Comparison of ENCODE assay signal across 8 mouse cellular contexts in genomic region chr3:158032106-158032505, GRCm38 (mm10). TPM values are rescaled to one million over a fixed set of nuclear protein-coding genes. Genes with fewer than 3 reads are reported as not detected.
DNase-seq lines count a peak whose midpoint lies in the region; ATAC-seq and TF ChIP-seq lines count a peak whose summit lies in the region.

No protein-coding gene starts in this region.

- DNase-seq in kidney, adult 2 months: no peak
- DNase-seq in kidney, postnatal 14 days: no peak
- DNase-seq in MN1 (ENCODE audit: low spot score): peak; percentile 9
- DNase-seq in spleen, postnatal 10 days (ENCODE audit: low spot score in 2 of 2): no peak
- DNase-seq in gastrocnemius, adult 18-20 months (ENCODE audit: low spot score): no peak
- DNase-seq in left cerebral cortex, adult 8-10 months (ENCODE audit: low spot score in 2 of 2): no peak

- H3K9ac ChIP-seq in hindbrain, embryonic 12.5 days: peak overlapping the region; percentile 96
- H3K9ac ChIP-seq in midbrain, embryonic 13.5 days (replicated peaks): peak overlapping the region; percentile 96

- peak overlapping the region; percentile 99; the same call in 1 of the 2 replicates for H3K4me3 ChIP-seq in kidney, adult 2 months (ENCODE audit: insufficient read depth, low read depth, low read length)
- H3K4me3 ChIP-seq in hindbrain, embryonic 12.5 days: peak overlapping the region; percentile 76
- H3K4me3 ChIP-seq in midbrain, embryonic 13.5 days (replicated peaks): peak overlapping the region; percentile 70

- H3K9me3 ChIP-seq in hindbrain, embryonic 12.5 days (replicated peaks): no peaks in the 10 kb centered on the region
- no peaks in the 10 kb centered on the region for H3K9me3 ChIP-seq in midbrain, embryonic 13.5 days

- H3K4me1 ChIP-seq in kidney, adult 2 months (ENCODE audit: control insufficient read depth, insufficient read depth, low read length): peaks cover 6% of the 10 kb centered on the region
- H3K4me1 ChIP-seq in hindbrain, embryonic 12.5 days: peaks cover 17% of the 10 kb centered on the region
- H3K4me1 ChIP-seq in midbrain, embryonic 13.5 days (replicated peaks): peaks cover 34% of the 10 kb centered on the region

- no peaks in the 10 kb centered on the region for H3K27me3 ChIP-seq in kidney, adult 2 months (replicated peaks; ENCODE audit: control insufficient read depth, insufficient read depth, low read length)
- H3K27me3 ChIP-seq in hindbrain, embryonic 12.5 days: no peaks in the 10 kb centered on the region
- no peaks in the 10 kb centered on the region for H3K27me3 ChIP-seq in midbrain, embryonic 13.5 days

- H3K36me3 ChIP-seq in kidney, adult 2 months (ENCODE audit: control insufficient read depth, insufficient read depth, low read length): no peaks in the 10 kb centered on the region
- no peaks in the 10 kb centered on the region for H3K36me3 ChIP-seq in hindbrain, embryonic 12.5 days
- 0 out of 2 replicates have a peak, but pooled peaks cover 3% of the 10 kb centered on the region for H3K36me3 ChIP-seq in midbrain, embryonic 13.5 days

- no peak for TF ChIP-seq CTCF in kidney, adult 2 months (conservative IDR thresholded peaks at IDR 0.05; ENCODE audit: insufficient read depth, insufficient read length, low read depth, low read length)

- H3K4me2 ChIP-seq in hindbrain, embryonic 12.5 days (replicated peaks): peak overlapping the region; percentile 78
- H3K4me2 ChIP-seq in midbrain, embryonic 13.5 days (replicated peaks): peak overlapping the region; percentile 79

- TF ChIP-seq POLR2A in kidney, adult 2 months (IDR thresholded peaks at IDR 0.05; ENCODE audit: low read depth, low read length): no peak

- ATAC-seq in hindbrain, embryonic 12.5 days (ENCODE audit: low FRiP score): no peak
- ATAC-seq in midbrain, embryonic 13.5 days: no peak

- no peak overlapping the region for H3K27ac ChIP-seq in kidney, adult 2 months (ENCODE audit: insufficient read depth, low read depth, low read length)
- peak overlapping the region; percentile 95 for H3K27ac ChIP-seq in hindbrain, embryonic 12.5 days
- peak overlapping the region; percentile 97 for H3K27ac ChIP-seq in midbrain, embryonic 13.5 days

- under 1% methylated on average over 4 of the region's 4 CpGs for WGBS in kidney, adult 2 months
- 8% methylated on average over 4 of the region's 4 CpGs for WGBS in hindbrain, embryonic 12.5 days
- WGBS in midbrain, embryonic 13.5 days: 9% methylated on average over 4 of the region's 4 CpGs

RNA-seq across cellular contexts. Expression of gene Srsf11, which starts 4.3 kb away (rescaled TPM):
- 171 and 190 TPM in 2 replicates for polyA plus RNA-seq in kidney, adult 2 months (2012; rRNA removed)
- 339 and 346 TPM in 2 replicates for polyA plus RNA-seq in hindbrain, embryonic 12.5 days (2016; fragmentation: Nextera tagmentation; extraction: Ambion mirVana)
- 309 and 336 TPM in 2 replicates for polyA plus RNA-seq in midbrain, embryonic 13.5 days (2015; fragmentation: Nextera tagmentation; extraction: Ambion mirVana)
- total RNA-seq in gastrocnemius, adult 18-20 months (2021): 10 to 100 TPM; 34.1 to 41.4 TPM
- total RNA-seq in left cerebral cortex, adult 8-10 months (2022): 100 to 1,000 TPM; 132 to 164 (median 147) TPM

RNA-seq across cellular contexts. Expression of gene Lrrc40, which starts 4.4 kb away (rescaled TPM):
- polyA plus RNA-seq in kidney, adult 2 months (2012; rRNA removed): 6.6 and 7.0 TPM in 2 replicates
- 56.7 and 67.1 TPM in 2 replicates for polyA plus RNA-seq in hindbrain, embryonic 12.5 days (2016; fragmentation: Nextera tagmentation; extraction: Ambion mirVana)
- 56.8 and 68.4 TPM in 2 replicates for polyA plus RNA-seq in midbrain, embryonic 13.5 days (2015; fragmentation: Nextera tagmentation; extraction: Ambion mirVana)
- 1 to 10 TPM; 7.9 to 9.0 TPM for total RNA-seq in gastrocnemius, adult 18-20 months (2021)
- total RNA-seq in left cerebral cortex, adult 8-10 months (2022): 10 to 100 TPM; 25.1 to 35.1 (median 30.8) TPM
